Mouse (Mus musculus) midbrain, embryonic 10.5 days (tissue): ENCODE measurements at regions not wholly inside any gene's neighbourhood (a gene's known extent, or its start where the extent isn't known, plus 50 kb on each side); places are given as distances from the start of the nearest gene placed in this dataset.

ENCODE experiments used
- DNase-seq: peaks from one replicate; pipeline ENCODE4 v3.0.0-alpha.2; 2017; ENCODE audit warnings: low spot score
- H3K27ac ChIP-seq: fragments of 300-500 bp; sonication (generic); replicated peaks from 2 replicates; pipeline ENCODE4 v1.5.1; 2016; ENCODE audit warnings: mild to moderate bottlenecking
- H3K27me3 ChIP-seq: fragments of 300-500 bp; sonication (generic); 2 replicates; pipeline ENCODE4 v1.6.1; 2016; ENCODE audit warnings: low read depth, mild to moderate bottlenecking; ENCODE audit not compliant: poor library complexity, severe bottlenecking
- H3K36me3 ChIP-seq: fragments of 300-500 bp; sonication (generic); 2 replicates; pipeline ENCODE4 v1.6.1; 2016; ENCODE audit warnings: mild to moderate bottlenecking, moderate library complexity
- H3K4me1 ChIP-seq: fragments of 300-500 bp; sonication (generic); 2 replicates; pipeline ENCODE4 v1.6.1; 2016
- H3K4me3 ChIP-seq: fragments of 300-500 bp; sonication (generic); 2 replicates; pipeline ENCODE4 v1.5.1; 2016; ENCODE audit warnings: mild to moderate bottlenecking, moderate library complexity
- H3K9me3 ChIP-seq: fragments of 300-500 bp; sonication (generic); replicated peaks from 2 replicates; pipeline ENCODE4 v1.6.1; 2016; ENCODE audit warnings: mild to moderate bottlenecking
- WGBS: fragments of 180-500 bp; shearing (Covaris S2); methylation state at CpG from one replicate; pipeline ENCODE4 v1.1.7; 2016; 5-methylcytosine and 5-hydroxymethylcytosine counted together

- Histone ChIP-seq H3K27me3 (no peaks in the 10 kb centered on the region), H3K27ac (no peak overlapping the region), H3K9me3 (no peaks in the 10 kb centered on the region), H3K36me3 (no peaks in the 10 kb centered on the region), H3K4me3 (no peak overlapping the region), H3K4me1 (peaks cover 12% of the 10 kb centered on the region)
- 88% methylated on average over 3 of the region's 3 CpGs for WGBS
- DNase-seq, result no peak
Measured at GRCm38 (mm10) chr19:59844270-59844669, 99.2 kb downstream of the Rab11fip2 start.

GRCm38 (mm10) chr19:59846807-59847206 is 96.6 kb downstream of the Rab11fip2 start:
- no peak for DNase-seq
- no peaks in the 10 kb centered on the region for H3K36me3 ChIP-seq
- H3K4me1 ChIP-seq, result peaks cover 14% of the 10 kb centered on the region
- no peaks in the 10 kb centered on the region for H3K9me3 ChIP-seq
- H3K4me3 ChIP-seq, result no peak overlapping the region
- no peak overlapping the region for H3K27ac ChIP-seq
- 91% methylated on average over 1 of the region's 1 CpGs for WGBS
- no peaks in the 10 kb centered on the region for H3K27me3 ChIP-seq

- no peak overlapping the region for H3K4me3 ChIP-seq
- H3K27me3 ChIP-seq, result no peaks in the 10 kb centered on the region
- DNase-seq, result no peak
- H3K27ac ChIP-seq, result no peak overlapping the region
- no peaks in the 10 kb centered on the region for H3K9me3 ChIP-seq
- 74% methylated on average over 5 of the region's 5 CpGs for WGBS
- no peaks in the 10 kb centered on the region for H3K36me3 ChIP-seq
- H3K4me1 ChIP-seq, result peaks cover 20% of the 10 kb centered on the region
Measured at GRCm38 (mm10) chr19:59850696-59851095, 92.8 kb downstream of the Rab11fip2 start.

GRCm38 (mm10) chr19:59852011-59852738 is 91.3 kb downstream of the Rab11fip2 start:
- WGBS, result 73% methylated on average over 1 of the region's 1 CpGs
- H3K4me1 ChIP-seq, result peaks cover 20% of the 10 kb centered on the region
- H3K4me3 ChIP-seq, result no peak overlapping the region
- H3K9me3 ChIP-seq, result no peaks in the 10 kb centered on the region
- DNase-seq, result no peak
- H3K27ac ChIP-seq, result no peak overlapping the region
- H3K36me3 ChIP-seq, result no peaks in the 10 kb centered on the region
- no peaks in the 10 kb centered on the region for H3K27me3 ChIP-seq
